Mouse (Mus musculus): Measurements from ENCODE around the gene Shroom4.

DNA sequence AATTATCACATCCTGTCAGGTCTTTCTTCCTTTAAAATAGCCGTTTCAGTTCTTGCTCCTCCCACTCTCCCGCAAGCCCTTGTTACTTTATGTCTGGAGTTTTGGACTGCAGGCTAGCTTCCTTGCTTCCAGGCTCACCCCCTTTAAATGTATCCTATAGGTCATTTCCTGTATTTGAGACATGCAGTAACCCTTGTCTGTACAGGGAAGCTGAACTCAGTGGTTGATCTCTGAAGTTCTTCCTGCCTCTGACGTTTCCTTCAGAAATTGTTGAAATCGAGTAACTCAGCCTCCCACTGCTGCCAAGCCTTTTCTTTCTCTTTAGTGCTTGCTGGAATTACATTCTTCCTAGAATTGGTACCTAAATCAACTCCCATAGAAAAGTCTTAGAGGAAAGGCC is 18.5 kb downstream of the Shroom4 start:
- TF ChIP-seq CTCF (IDR thresholded peaks at IDR 0.05; ENCODE audit: control insufficient read depth, insufficient read depth, insufficient replicate concordance, low read depth, low read length): no peak
- no peak for TF ChIP-seq POLR2A (IDR thresholded peaks at IDR 0.05; ENCODE audit: control insufficient read depth, low read depth, low read length)

Data from testis, adult 2 months (tissue).